Mouse (Mus musculus): ENCODE data around the gene Cdv3.

Gene Cdv3

GRCm38 (mm10) chr9:103365290-103366247 lies at the start of gene Cdv3:
TSS of gene Cdv3 (minus strand) at chr9:103365840.
- peak; percentile 100 for DNase-seq (ENCODE audit: low spot score)

DNA sequence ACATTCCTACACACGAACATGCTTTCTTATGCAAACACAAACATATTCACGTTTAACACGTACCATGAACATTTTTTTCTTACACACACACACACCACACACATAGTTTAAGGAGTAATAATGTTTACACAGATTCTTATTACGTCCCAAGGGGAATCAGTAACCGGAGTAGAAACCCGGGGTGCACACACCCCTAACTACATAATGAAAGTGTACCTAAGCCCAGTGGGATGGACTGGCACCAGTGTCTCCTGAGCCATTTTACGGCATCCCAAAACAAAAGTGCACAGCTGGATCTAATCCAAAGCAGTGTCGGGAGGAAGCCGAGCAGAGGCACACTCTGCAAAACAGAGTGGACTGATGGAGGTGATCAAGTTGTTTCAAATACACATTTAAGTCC lies 47.8 kb upstream of the Cdv3 start:
- DNase-seq (ENCODE audit: low spot score), result no peak

- DNase-seq (ENCODE audit: low spot score), result no peak
Measured at GRCm38 (mm10) chr9:103409119-103409518, 43.5 kb upstream of the Cdv3 start.

GRCm38 (mm10) chr9:103408136-103408777 lies 42.6 kb upstream of the Cdv3 start:
- DNase-seq (ENCODE audit: low spot score), result no peak

GRCm38 (mm10) chr9:103403331-103403973 lies 37.8 kb upstream of the Cdv3 start:
- no peak for DNase-seq (ENCODE audit: low spot score)

- DNase-seq (ENCODE audit: low spot score), result no peak
Measured at GRCm38 (mm10) chr9:103398509-103399157, 33.0 kb upstream of the Cdv3 start.

DNA sequence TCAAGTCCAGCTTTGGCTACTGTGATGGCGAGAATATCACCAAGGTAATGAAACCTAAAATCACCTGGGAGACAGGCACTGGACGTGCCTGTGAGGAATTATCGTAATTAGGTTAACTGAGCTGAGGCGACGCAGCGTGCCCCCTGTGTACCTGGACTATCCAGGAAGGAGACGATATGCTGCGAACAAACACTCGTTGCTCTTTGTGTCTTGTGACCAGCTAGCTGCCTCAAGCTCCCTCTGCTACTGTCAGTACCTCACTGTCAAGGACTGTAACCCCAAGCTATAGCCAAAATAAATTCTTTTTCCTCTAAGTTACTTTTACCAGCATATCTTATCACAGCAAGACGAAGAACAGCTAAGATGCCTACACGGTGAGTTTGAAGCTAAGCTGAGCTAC lies 27.6 kb upstream of the Cdv3 start:
- no peak for DNase-seq (ENCODE audit: low spot score)

DNA sequence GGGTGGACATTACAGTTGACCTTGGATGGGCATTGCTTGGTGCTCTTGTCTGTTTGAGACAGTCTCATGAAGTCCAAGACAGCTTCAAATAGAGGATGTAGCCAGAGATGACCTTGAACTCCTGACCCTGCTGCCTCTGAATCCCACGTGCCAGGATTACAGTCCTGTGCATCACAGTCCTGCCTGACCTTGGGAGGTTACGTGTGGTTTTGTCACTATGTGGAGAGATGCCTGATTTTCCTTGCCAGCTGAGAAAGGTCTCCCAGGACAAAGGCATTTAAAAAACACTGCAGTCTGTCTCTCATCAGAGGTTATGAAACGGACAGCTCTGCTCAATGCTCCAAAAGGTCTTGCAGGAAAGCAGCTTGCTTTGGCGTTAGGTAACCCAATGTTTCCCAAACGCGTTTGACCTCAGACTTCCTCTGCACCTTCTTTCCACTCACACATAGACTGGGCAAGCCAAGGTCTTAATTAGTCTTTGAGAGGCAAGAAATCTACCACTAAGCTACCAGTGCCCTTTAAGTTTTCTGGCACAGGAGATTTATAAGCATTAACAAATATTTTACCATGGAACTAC lies 26.2 kb upstream of the Cdv3 start:
- no peak for DNase-seq (ENCODE audit: low spot score)

- DNase-seq (ENCODE audit: low spot score), result no peak
Measured at GRCm38 (mm10) chr9:103389261-103389660, 23.6 kb upstream of the Cdv3 start.

GRCm38 (mm10) chr9:103387011-103387653 lies 21.5 kb upstream of the Cdv3 start:
- no peak for DNase-seq (ENCODE audit: low spot score)

DNA sequence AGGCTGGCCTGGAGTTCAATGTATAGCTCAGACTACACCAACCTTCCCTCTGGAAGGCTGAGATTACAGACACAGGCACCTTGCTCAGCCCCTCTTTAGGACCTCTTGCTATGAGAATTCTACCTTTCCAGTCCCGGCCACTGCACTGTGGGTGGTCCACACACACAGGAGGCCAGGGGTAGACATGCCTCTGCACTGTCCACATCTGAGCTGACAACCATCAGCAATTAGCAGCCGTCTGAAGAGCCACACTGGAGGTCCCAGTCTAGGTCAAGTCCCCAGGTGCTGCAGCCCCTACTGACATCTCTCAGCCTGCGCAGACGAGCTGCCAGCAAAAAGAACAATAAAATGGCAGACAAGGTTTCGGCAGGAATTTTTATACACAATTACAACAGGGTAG lies 20.9 kb upstream of the Cdv3 start:
- no peak for DNase-seq (ENCODE audit: low spot score)

GRCm38 (mm10) chr9:103385600-103385999 lies 20.0 kb upstream of the Cdv3 start:
- DNase-seq (ENCODE audit: low spot score), result no peak

DNA sequence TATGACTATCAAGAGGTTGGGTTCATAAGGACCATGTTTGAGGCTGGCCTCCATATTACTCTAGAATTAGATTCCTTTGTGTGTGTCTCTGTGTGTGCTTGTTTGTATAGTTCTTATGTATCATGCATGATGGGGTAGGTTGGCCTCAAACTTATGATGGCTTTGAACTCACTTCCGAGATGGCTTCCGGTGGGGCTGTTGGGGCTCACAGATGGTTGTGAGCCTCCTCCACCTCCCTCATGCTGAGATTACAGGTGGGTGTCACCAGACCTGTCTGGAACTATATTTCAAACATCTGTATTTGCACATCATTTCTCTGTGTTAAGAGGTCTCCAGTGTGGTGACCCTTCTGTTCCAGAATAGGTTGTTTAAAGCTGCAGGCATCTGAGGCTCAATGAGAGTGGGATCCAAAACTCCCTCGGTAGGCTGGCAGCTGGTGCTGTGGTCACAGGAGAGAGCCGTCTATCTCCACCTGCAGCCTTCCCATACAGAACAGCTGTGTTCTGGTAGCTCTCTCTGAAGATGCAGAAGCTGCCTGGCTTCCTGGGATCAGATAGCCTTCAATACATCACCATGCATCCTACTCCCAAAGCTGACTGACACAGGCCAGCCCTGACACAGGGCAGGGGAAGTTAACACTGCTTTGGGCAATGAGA lies 18.6 kb upstream of the Cdv3 start:
- DNase-seq (ENCODE audit: low spot score), result no peak

DNA sequence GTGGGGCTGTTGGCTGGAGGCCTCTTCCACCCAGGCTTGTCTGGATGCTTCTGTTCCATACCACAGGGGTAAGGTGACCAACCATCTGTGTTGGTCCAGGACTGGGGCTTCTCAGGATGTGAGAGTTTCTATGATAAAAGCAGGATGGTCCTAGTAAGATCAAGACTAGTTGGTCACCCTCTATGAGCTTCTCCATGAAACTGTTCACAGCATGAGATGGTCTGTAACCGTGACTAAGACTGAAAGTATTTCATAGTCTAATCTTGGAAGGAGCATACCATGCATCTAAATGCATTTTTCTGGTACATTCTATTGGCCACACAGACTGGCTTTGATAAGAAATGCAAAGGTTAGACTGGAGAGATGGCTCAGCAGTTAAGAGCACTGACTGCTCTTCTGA lies 17.9 kb upstream of the Cdv3 start:
- no peak for DNase-seq (ENCODE audit: low spot score)

DNA sequence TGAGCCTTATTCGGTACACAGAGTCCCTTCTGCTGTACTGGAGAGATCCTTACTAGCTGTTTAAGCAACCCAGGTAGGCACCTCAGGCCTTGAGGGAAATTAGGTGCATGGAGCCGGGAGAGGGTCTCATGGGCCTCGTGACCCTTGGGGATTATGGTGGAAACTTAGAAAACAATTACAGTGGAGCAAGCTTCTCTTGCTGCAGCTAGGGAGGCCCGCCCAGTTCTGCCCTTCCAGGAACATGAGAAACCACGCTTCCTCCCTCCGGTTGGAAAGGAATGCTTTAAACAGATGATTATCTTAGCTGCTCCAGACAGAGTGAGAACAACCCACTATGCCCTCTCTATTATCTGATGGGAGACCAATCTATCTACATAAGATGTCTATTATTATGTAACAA lies 17.3 kb upstream of the Cdv3 start:
- DNase-seq (ENCODE audit: low spot score), result no peak

DNA sequence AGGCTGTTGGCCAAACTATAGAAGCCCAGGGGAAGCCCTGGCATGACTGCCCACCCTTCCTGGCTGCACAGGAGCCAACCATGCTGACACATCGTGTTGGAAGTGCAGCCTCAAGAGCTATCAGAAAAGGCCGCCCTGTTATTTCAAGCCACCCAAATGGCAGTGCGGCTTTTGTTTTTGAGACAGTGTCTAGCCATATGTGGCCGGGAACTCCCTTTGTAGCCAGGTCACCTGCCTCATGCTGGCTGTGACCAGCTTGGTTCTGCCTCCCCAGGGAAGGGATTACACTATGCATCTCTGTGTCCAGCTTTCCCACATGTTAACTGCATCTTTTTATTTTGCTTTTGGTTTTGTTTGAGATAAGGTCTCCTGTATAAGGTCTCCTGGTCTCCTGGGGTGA lies 14.9 kb upstream of the Cdv3 start:
- DNase-seq (ENCODE audit: low spot score), result no peak

DNA sequence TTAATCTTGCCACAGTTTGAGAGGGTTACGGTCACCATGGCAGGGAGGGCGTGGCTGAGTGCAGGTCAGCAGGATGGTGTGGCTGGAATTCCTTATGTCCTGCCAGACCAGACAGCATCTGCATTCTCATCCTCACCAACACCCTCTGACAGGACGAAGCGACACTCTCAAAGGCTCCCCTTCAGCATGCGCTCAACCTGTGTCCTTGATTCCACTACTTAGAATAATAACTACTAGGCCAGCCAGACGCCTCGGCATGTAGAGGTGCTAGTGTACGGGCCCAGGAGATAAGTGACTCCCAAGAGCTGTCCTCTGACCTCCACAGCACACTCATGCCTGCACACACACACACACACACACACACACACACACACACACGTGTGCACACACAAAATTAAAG lies 13.6 kb upstream of the Cdv3 start:
- no peak for DNase-seq (ENCODE audit: low spot score)

DNA sequence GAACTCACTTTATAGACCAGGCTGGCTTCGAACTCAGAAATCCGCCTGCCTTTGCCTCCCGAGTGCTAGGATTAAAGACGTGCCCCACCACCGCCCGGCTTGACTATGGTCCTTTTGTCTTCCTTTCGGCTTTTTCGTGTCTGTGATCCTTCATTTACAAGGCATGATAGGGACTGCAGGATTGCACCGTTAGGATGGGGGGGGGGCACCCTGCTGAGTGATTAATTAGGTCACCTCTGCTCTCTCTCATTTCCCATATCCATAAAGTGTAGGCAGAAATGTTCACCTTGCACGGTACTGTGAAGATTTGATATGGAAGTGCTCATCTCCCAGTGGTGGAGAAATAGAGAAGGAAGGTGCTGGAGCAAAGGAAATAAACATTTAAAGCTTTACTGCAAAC lies 13.0 kb upstream of the Cdv3 start:
- DNase-seq (ENCODE audit: low spot score), result no peak

- DNase-seq (ENCODE audit: low spot score), result no peak
Measured at GRCm38 (mm10) chr9:103376346-103377320, 11.0 kb upstream of the Cdv3 start.
